Mouse (Mus musculus): Measurements from ENCODE around the gene Ehd2. TPM values are rescaled to one million over a fixed set of nuclear protein-coding genes. Genes with fewer than 3 reads are reported as not detected.

Ehd2 gene
- total RNA-seq, 2 experiments from 2014 or later = 0.09 to 0.58 TPM

- no peak for ATAC-seq (replicated peaks; ENCODE audit: low FRiP score, poor library complexity, severe bottlenecking)
These were observed 12.9 kb upstream of the Ehd2 start for GRCm38 (mm10) chr7:15980246-15980645.

GRCm38 (mm10) chr7:15975904-15976303 is 8.5 kb upstream of the Ehd2 start:
- ATAC-seq (replicated peaks; ENCODE audit: low FRiP score, poor library complexity, severe bottlenecking) = peak; percentile 80

- ATAC-seq (replicated peaks; ENCODE audit: low FRiP score, poor library complexity, severe bottlenecking) = peak; percentile 29; the same call in 1 of the 2 replicates
These were observed 8.1 kb upstream of the Ehd2 start for GRCm38 (mm10) chr7:15975451-15975850.

- peak; percentile 59 for ATAC-seq (replicated peaks; ENCODE audit: low FRiP score, poor library complexity, severe bottlenecking)
These were observed 7.3 kb upstream of the Ehd2 start for GRCm38 (mm10) chr7:15974712-15975111.

GRCm38 (mm10) chr7:15972247-15972646 is 4.9 kb upstream of the Ehd2 start:
- no peak for ATAC-seq (replicated peaks; ENCODE audit: low FRiP score, poor library complexity, severe bottlenecking)

GRCm38 (mm10) chr7:15969674-15970073 is 2.3 kb upstream of the Ehd2 start:
- no peak for ATAC-seq (replicated peaks; ENCODE audit: low FRiP score, poor library complexity, severe bottlenecking)

GRCm38 (mm10) chr7:15968322-15968721 is 955 bp upstream of the Ehd2 start:
- ATAC-seq (replicated peaks; ENCODE audit: low FRiP score, poor library complexity, severe bottlenecking) = no peak

GRCm38 (mm10) chr7:15966489-15966888 is 878 bp downstream of the Ehd2 start:
- no peak for ATAC-seq (replicated peaks; ENCODE audit: low FRiP score, poor library complexity, severe bottlenecking)

- ATAC-seq (replicated peaks; ENCODE audit: low FRiP score, poor library complexity, severe bottlenecking) = no peak
These were observed 3.3 kb downstream of the Ehd2 start for GRCm38 (mm10) chr7:15963798-15964652.

- ATAC-seq (replicated peaks; ENCODE audit: low FRiP score, poor library complexity, severe bottlenecking) = no peak
These were observed 4.8 kb downstream of the Ehd2 start for GRCm38 (mm10) chr7:15962311-15963288.

- no peak for ATAC-seq (replicated peaks; ENCODE audit: low FRiP score, poor library complexity, severe bottlenecking)
These were observed 5.6 kb downstream of the Ehd2 start for GRCm38 (mm10) chr7:15961798-15962197.

- ATAC-seq (replicated peaks; ENCODE audit: low FRiP score, poor library complexity, severe bottlenecking) = no peak
These were observed 6.1 kb downstream of the Ehd2 start for GRCm38 (mm10) chr7:15961239-15961638.

GRCm38 (mm10) chr7:15960691-15961090 is 6.7 kb downstream of the Ehd2 start:
- no peak for ATAC-seq (replicated peaks; ENCODE audit: low FRiP score, poor library complexity, severe bottlenecking)

- ATAC-seq (replicated peaks; ENCODE audit: low FRiP score, poor library complexity, severe bottlenecking) = no peak
These were observed 11.2 kb downstream of the Ehd2 start for GRCm38 (mm10) chr7:15956143-15956542.

GRCm38 (mm10) chr7:15955509-15955908 is 11.9 kb downstream of the Ehd2 start:
- ATAC-seq (replicated peaks; ENCODE audit: low FRiP score, poor library complexity, severe bottlenecking) = no peak

- ATAC-seq (replicated peaks; ENCODE audit: low FRiP score, poor library complexity, severe bottlenecking) = peak; percentile 50
These were observed 12.4 kb downstream of the Ehd2 start for GRCm38 (mm10) chr7:15954978-15955443.

GRCm38 (mm10) chr7:15954436-15954835 is 12.9 kb downstream of the Ehd2 start:
- peak; percentile 75 for ATAC-seq (replicated peaks; ENCODE audit: low FRiP score, poor library complexity, severe bottlenecking)

- no peak for ATAC-seq (replicated peaks; ENCODE audit: low FRiP score, poor library complexity, severe bottlenecking)
These were observed 13.9 kb downstream of the Ehd2 start for GRCm38 (mm10) chr7:15953307-15954074.

- peak; percentile 80 for ATAC-seq (replicated peaks; ENCODE audit: low FRiP score, poor library complexity, severe bottlenecking)
These were observed 15.0 kb downstream of the Ehd2 start for GRCm38 (mm10) chr7:15952416-15952815.

GRCm38 (mm10) chr7:15950008-15950407 is 17.4 kb downstream of the Ehd2 start:
- ATAC-seq (replicated peaks; ENCODE audit: low FRiP score, poor library complexity, severe bottlenecking) = no peak

Data from erythroblast, adult 5-6 weeks (primary cell).